Mouse (Mus musculus): Measurements from ENCODE around the gene Wasf1.

Wasf1 gene

GRCm38 (mm10) chr10:40985350-40985749 lies 102.1 kb downstream of the Wasf1 start:
- peak; percentile 40 for DNase-seq

All from kidney, postnatal 10 days (tissue).